Mouse (Mus musculus): ENCODE data around the gene Dph1.

GRCm38 (mm10) chr11:75135358-75135757, 55.7 kb downstream of the Dph1 start:
- no peak for TF ChIP-seq CTCF (conservative IDR thresholded peaks at IDR 0.05; ENCODE audit: low read length)
- TF ChIP-seq POU5F1 (IDR thresholded peaks at IDR 0.05; ENCODE audit: borderline replicate concordance, low read length) = no peak

Measured in E14TG2a.4 (cell line).